Mouse (Mus musculus): ENCODE results near the gene Pax6.

Pax6 gene

GRCm38 (mm10) chr2:105668271-105669270 lies at the start of gene Pax6:
Gene Pax6 (plus strand): TSS chr2:105668900.
- DNase-seq (ENCODE audit: low spot score in 2 of 2), result no peak

GRCm38 (mm10) chr2:105648933-105649332 lies 19.8 kb upstream of the Pax6 start:
- no peak for DNase-seq (ENCODE audit: low spot score in 2 of 2)

GRCm38 (mm10) chr2:105656456-105656855 lies 12.2 kb upstream of the Pax6 start:
- no peak for DNase-seq (ENCODE audit: low spot score in 2 of 2)

GRCm38 (mm10) chr2:105659350-105659749 lies 9.3 kb upstream of the Pax6 start:
- no peak for DNase-seq (ENCODE audit: low spot score in 2 of 2)

- DNase-seq (ENCODE audit: low spot score in 2 of 2), result no peak
Observed at GRCm38 (mm10) chr2:105659926-105660873, 8.5 kb upstream of the Pax6 start.

GRCm38 (mm10) chr2:105660874-105661622 lies 7.7 kb upstream of the Pax6 start:
- DNase-seq (ENCODE audit: low spot score in 2 of 2), result no peak

- DNase-seq (ENCODE audit: low spot score in 2 of 2), result no peak
Observed at GRCm38 (mm10) chr2:105661623-105662066, 7.1 kb upstream of the Pax6 start.

GRCm38 (mm10) chr2:105662121-105662520 lies 6.6 kb upstream of the Pax6 start:
- no peak for DNase-seq (ENCODE audit: low spot score in 2 of 2)

- DNase-seq (ENCODE audit: low spot score in 2 of 2), result no peak
Observed at GRCm38 (mm10) chr2:105662606-105663005, 6.1 kb upstream of the Pax6 start.

- DNase-seq (ENCODE audit: low spot score in 2 of 2), result no peak
Observed at GRCm38 (mm10) chr2:105663101-105663511, 5.6 kb upstream of the Pax6 start.

- no peak for DNase-seq (ENCODE audit: low spot score in 2 of 2)
Observed at GRCm38 (mm10) chr2:105664996-105665395, 3.7 kb upstream of the Pax6 start.

- DNase-seq (ENCODE audit: low spot score in 2 of 2), result no peak
Observed at GRCm38 (mm10) chr2:105665491-105666250, 3.0 kb upstream of the Pax6 start.

GRCm38 (mm10) chr2:105666331-105666730 lies 2.4 kb upstream of the Pax6 start:
- DNase-seq (ENCODE audit: low spot score in 2 of 2), result no peak

- DNase-seq (ENCODE audit: low spot score in 2 of 2), result no peak
Observed at GRCm38 (mm10) chr2:105666763-105667625, 1.7 kb upstream of the Pax6 start.

GRCm38 (mm10) chr2:105667626-105667950 lies 1.1 kb upstream of the Pax6 start:
- DNase-seq (ENCODE audit: low spot score in 2 of 2), result no peak

GRCm38 (mm10) chr2:105669371-105669861 lies 716 bp downstream of the Pax6 start:
- no peak for DNase-seq (ENCODE audit: low spot score in 2 of 2)

- no peak for DNase-seq (ENCODE audit: low spot score in 2 of 2)
Observed at GRCm38 (mm10) chr2:105669881-105670730, 1.4 kb downstream of the Pax6 start.

GRCm38 (mm10) chr2:105670731-105671095 lies 2.0 kb downstream of the Pax6 start:
- DNase-seq (ENCODE audit: low spot score in 2 of 2), result no peak
